Mouse (Mus musculus): ENCODE data around the gene Samd4b.

Gene Samd4b

GRCm38 (mm10) chr7:28587644-28588043 lies 10.3 kb downstream of the Samd4b start:
- DNase-seq (ENCODE audit: low read depth, low spot score): no peak

GRCm38 (mm10) chr7:28586663-28587411 lies 11.1 kb downstream of the Samd4b start:
- no peak for DNase-seq (ENCODE audit: low read depth, low spot score)

GRCm38 (mm10) chr7:28585001-28585400 lies 12.9 kb downstream of the Samd4b start:
- DNase-seq (ENCODE audit: low read depth, low spot score): no peak

GRCm38 (mm10) chr7:28584468-28584867 lies 13.5 kb downstream of the Samd4b start:
- no peak for DNase-seq (ENCODE audit: low read depth, low spot score)

GRCm38 (mm10) chr7:28583570-28584344 lies 14.2 kb downstream of the Samd4b start:
- peak; percentile 59 for DNase-seq (ENCODE audit: low read depth, low spot score)

GRCm38 (mm10) chr7:28582841-28583240 lies 15.1 kb downstream of the Samd4b start:
- DNase-seq (ENCODE audit: low read depth, low spot score): no peak

- no peak for DNase-seq (ENCODE audit: low read depth, low spot score)
Measured at GRCm38 (mm10) chr7:28581721-28582120, 16.2 kb downstream of the Samd4b start.

- DNase-seq (ENCODE audit: low read depth, low spot score): no peak
Measured at GRCm38 (mm10) chr7:28579826-28580225, 18.1 kb downstream of the Samd4b start.

- no peak for DNase-seq (ENCODE audit: low read depth, low spot score)
Measured at GRCm38 (mm10) chr7:28578543-28579053, 19.3 kb downstream of the Samd4b start.

- DNase-seq (ENCODE audit: low read depth, low spot score): peak; percentile 61
Measured at GRCm38 (mm10) chr7:28577826-28578542, 20.0 kb downstream of the Samd4b start.

- DNase-seq (ENCODE audit: low read depth, low spot score): peak; percentile 51
Measured at GRCm38 (mm10) chr7:28576271-28576914, 21.6 kb downstream of the Samd4b start.

- peak; percentile 50 for DNase-seq (ENCODE audit: low read depth, low spot score)
Measured at GRCm38 (mm10) chr7:28575597-28575996, 22.3 kb downstream of the Samd4b start.

- no peak for DNase-seq (ENCODE audit: low read depth, low spot score)
Measured at GRCm38 (mm10) chr7:28573236-28573635, 24.7 kb downstream of the Samd4b start.

GRCm38 (mm10) chr7:28572689-28573088 lies 25.3 kb downstream of the Samd4b start:
- DNase-seq (ENCODE audit: low read depth, low spot score): no peak

- DNase-seq (ENCODE audit: low read depth, low spot score): peak; percentile 55
Measured at GRCm38 (mm10) chr7:28570982-28571682, 26.8 kb downstream of the Samd4b start.

- peak; percentile 66 for DNase-seq (ENCODE audit: low read depth, low spot score)
Measured at GRCm38 (mm10) chr7:28570291-28570981, 27.5 kb downstream of the Samd4b start.

- DNase-seq (ENCODE audit: low read depth, low spot score): peak; percentile 77
Measured at GRCm38 (mm10) chr7:28568253-28568652, 29.7 kb downstream of the Samd4b start.

- DNase-seq (ENCODE audit: low read depth, low spot score): no peak
Measured at GRCm38 (mm10) chr7:28567539-28567938, 30.4 kb downstream of the Samd4b start.

GRCm38 (mm10) chr7:28565407-28565806 lies 32.5 kb downstream of the Samd4b start:
- peak; percentile 60 for DNase-seq (ENCODE audit: low read depth, low spot score)

- DNase-seq (ENCODE audit: low read depth, low spot score): peak; percentile 74
Measured at GRCm38 (mm10) chr7:28562951-28563350, 35.0 kb downstream of the Samd4b start.

All from brain, adult 2 months (tissue).